Mouse (Mus musculus) neutrophil, adult 5-6 weeks (primary cell): Measurements from ENCODE around the gene AC109138.7. TPM values are rescaled to one million over a fixed set of nuclear protein-coding genes. Genes with fewer than 3 reads are reported as not detected.
A peak's percentile ranks its signal among the peaks of the same experiment; 100 is the strongest.

Source experiments
- ATAC-seq: fragments of 151-379, 151-347 bp; 2 replicates; pipeline ENCODE4 v1.8.0; 2017; ENCODE audit warnings: mild to moderate bottlenecking, moderate TSS enrichment; ENCODE audit not compliant: insufficient number of reproducible peaks, poor library complexity, low FRiP score, severe bottlenecking; ENCODE audit errors: extremely low read depth
- total RNA-seq: library from RNA; stranded (forward); fragments of 200-1000 nt; gene quantifications from 2 replicates; pipeline ENCODE4 v1.2.3, GENCODE M21; 2017

Gene AC109138.7
- total RNA-seq, 1 experiment from 2014 or later, result not detected

DNA sequence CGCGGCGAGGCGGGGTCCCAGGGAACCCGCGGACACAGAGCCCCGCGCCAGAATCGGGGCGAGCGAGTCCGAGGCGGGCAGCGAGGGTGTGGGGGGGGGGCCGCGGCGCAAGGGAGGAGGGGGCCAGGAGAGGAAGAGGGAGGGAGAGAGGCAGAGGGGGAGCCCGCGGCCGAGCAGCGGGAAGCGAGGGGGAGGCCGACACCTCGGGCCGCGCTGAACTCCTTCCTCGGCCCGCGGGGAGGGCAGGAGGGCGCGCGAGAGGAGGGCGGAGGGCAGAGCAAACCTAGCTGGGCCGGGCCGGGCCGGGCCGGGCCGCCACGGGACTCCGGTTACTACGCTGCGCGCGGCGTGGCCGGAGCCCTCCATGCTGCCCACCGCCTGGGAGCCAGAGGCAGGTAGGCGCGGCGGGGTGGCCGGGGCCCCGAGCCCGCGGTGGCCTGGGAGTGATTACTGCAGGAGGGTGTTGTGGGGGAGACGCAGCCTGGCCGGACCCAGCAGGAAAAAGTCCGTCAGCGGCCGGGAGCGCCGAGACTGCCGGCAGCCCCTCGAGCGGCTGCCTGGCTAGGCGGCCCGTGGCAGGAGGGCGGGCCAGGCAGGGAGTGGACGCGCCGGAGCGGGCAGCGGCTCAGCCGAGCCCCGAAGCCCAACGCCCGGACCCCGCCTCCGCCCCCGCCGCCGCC is 754 bp downstream of the AC109138.7 start:
- no peak for ATAC-seq

DNA sequence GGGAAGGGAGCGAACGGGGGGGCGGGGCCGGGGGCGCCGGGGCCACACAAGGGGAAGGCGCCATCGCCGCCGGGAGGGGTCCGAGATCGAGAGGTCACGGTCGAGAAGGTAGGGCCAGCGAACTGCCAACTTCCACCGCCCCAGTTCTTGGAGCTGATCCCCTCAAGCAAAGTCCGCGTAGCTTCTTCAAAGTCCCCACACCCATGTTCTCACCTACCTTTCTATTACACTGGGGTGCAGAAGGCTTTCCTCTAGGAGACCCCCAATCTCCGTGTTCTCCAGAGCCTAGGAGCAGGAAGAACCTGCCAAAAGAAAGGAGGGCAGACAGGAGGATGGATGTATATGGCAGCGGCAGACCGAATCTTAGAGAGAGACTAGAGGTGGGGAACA is 1.3 kb downstream of the AC109138.7 start:
- no peak for ATAC-seq

- ATAC-seq, result no peak
These were observed 2.0 kb downstream of the AC109138.7 start for GRCm38 (mm10) chr19:4216041-4216685.

DNA sequence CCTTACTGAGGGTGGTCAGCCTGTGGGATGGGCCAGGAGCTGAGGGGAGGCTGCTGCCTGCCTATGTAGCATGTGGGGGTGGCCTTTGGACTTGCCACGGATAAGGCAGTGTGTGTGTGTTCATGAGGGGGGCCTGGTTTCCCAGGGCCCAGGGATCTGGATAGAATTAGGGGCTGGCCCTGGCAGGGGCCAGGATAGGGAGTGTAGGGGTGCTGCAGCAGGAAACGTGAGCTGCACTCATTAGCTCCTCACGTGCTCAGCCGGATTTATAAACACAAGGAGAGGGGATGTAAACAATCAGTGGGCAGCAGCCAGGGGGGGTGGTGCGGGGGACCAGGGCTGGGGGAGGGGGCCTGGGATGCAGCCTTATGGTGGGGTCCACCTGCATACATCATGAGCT is 3.0 kb downstream of the AC109138.7 start:
- ATAC-seq, result no peak

GRCm38 (mm10) chr19:4217855-4218254 is 3.7 kb downstream of the AC109138.7 start:
- ATAC-seq, result no peak

DNA sequence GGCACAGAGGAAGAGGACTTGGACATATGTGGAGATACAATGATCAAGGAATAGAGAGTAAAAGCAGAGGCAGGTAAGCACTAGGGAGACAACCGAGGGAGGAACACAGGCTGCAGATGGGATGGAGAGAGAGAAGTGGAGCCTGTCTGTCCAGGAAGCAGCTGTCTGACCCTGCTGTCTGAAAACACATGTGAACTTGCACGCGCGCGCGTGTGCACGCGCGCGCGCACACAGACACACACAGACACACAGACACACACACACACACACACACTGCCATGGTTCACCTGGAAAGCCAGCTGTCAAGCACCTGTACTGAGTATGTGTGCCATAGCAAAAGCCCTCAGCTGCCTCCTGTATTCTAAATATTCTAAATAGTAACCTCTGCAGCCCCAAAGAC is 4.1 kb downstream of the AC109138.7 start:
- no peak for ATAC-seq

GRCm38 (mm10) chr19:4218784-4219183 is 4.6 kb downstream of the AC109138.7 start:
- peak; percentile 31; the same call in 1 of the 2 replicates for ATAC-seq

- ATAC-seq, result no peak
These were observed 5.8 kb downstream of the AC109138.7 start for GRCm38 (mm10) chr19:4219943-4220342.

DNA sequence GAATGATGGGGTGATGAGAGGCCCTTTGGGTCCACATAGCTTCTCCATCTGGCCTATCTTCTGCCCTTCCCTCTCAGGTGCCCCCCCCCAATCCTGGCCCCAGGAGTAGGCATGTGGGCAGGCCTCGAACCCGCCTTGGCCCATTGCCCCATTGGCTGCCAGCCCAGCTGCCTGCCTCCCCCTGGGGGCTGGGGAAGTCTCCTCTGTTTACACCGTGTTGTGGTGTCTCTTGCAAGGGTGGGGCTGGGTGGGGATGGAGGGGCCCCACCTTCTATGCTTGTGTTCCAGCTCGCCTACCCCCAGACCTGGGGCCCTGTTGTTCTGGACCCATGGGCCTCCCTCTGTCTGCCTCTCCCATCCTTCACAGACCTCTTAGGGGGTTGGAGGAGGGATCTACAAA is 6.3 kb downstream of the AC109138.7 start:
- ATAC-seq, result no peak

DNA sequence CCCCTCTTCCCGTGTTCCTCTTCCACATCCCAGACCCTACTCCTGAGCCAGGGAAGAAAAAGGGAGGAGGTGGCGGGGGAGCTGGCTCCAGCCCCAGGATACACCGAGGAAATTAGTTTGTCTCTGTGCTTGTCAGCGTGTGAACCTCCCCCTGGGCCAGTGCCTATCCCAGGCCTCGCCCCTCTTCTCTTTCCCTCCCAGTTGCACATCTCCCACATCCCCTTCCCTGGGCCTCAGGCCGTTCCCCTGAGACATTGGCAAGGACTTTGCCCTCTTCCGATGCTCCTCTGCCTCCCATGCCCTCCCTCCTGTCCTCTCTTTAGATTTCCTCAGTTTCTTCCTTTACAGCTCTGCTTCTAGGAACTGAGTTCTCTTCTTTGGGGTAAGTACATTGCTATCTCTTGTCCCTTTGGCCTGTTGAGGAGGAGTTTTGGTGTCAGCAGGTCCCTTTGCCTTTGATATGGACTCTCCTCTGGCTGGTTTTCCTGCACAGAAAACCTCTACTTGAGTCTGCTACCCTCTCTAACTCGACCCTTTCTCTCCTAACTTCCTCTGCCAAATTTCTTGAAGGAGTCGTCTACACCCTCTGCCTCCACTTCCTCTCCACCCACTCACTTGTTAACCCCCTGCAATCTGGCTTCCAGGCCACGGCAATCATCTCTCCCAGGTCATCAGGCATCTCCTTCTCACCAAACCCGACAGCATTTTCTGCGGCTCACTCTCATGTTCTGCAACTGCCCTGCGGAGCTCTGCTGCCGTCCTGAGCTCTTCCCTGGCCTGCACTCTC is 7.0 kb downstream of the AC109138.7 start:
- ATAC-seq, result no peak

- peak; percentile 7; the same call in 1 of the 2 replicates for ATAC-seq
These were observed 8.0 kb downstream of the AC109138.7 start for GRCm38 (mm10) chr19:4222165-4222564.

- ATAC-seq, result peak; percentile 3; the same call in 1 of the 2 replicates
These were observed 12.6 kb downstream of the AC109138.7 start for GRCm38 (mm10) chr19:4226779-4227178.

DNA sequence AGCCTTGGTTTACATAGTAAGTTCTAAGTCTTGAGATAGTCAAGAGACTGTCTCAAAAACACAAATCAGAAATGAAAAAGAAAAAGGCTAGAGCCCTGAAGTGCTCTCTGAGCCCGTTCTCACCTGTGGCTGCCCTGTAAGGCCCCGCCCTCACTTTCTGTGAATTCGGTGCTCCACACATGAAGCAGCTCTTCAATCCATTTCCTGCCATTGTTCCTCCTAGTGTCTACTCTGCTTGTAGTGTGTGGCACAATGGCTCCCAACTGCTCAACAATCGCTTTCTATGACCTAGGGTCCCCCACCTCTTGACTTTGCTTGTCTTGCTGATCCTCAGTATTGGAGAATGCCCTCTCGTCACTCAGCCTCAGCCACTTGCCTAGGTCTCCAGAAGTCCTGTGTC is 13.3 kb downstream of the AC109138.7 start:
- no peak for ATAC-seq

- ATAC-seq, result peak; percentile 34; the same call in 1 of the 2 replicates
These were observed 13.9 kb downstream of the AC109138.7 start for GRCm38 (mm10) chr19:4227894-4228678.

DNA sequence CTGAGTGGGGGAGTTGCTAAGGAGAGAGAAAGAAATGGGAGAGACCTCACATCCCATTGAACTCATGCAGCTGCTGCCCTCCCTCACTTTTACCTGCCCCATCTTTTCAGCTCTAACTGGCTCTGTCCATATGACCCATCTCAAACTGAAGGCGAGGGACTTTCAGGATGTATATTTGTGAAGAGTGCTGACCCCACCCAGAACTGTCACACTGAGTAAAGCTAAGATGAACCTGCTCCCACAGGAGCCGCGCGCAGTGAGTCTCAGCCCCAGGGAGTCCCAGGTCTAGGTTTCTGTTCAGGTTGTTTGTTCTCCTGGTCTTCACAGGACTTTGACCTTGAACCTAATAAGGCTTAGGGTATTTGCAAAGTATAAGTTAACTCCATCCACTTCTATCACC is 14.7 kb downstream of the AC109138.7 start:
- ATAC-seq, result no peak

GRCm38 (mm10) chr19:4229451-4230076 is 15.4 kb downstream of the AC109138.7 start:
- no peak for ATAC-seq

GRCm38 (mm10) chr19:4230415-4230814 is 16.3 kb downstream of the AC109138.7 start:
- no peak for ATAC-seq

GRCm38 (mm10) chr19:4231253-4232185 is 17.4 kb downstream of the AC109138.7 start, which contains the start of gene Pold4:
Gene Pold4 (plus strand): TSS chr19:4231899.
- ATAC-seq, result peak; percentile 78
